Mouse (Mus musculus) bone marrow, adult 2 months (tissue): ENCODE results near the gene Ggt7.

Experiments
- CTCF ChIP-seq: fragments of 200-500 bp; IDR thresholded peaks from 2 replicates; pipeline ENCODE4 v1.5.1; 2011; ENCODE audit warnings: low read length, control low read depth; ENCODE audit not compliant: control insufficient read depth, insufficient read depth
- POLR2A ChIP-seq: fragments of 200-500 bp; IDR thresholded peaks from 2 replicates; pipeline ENCODE4 v1.6.1; 2011; ENCODE audit warnings: low read depth, mild to moderate bottlenecking, control low read depth, low read length, borderline replicate concordance; ENCODE audit not compliant: control insufficient read depth

GRCm38 (mm10) chr2:155536292-155536691 is 18.3 kb upstream of the Ggt7 start:
- no peak for TF ChIP-seq CTCF
- TF ChIP-seq POLR2A: no peak
